Mouse (Mus musculus): ENCODE measurements around the gene Fam114a2. TPM values are rescaled to one million over a fixed set of nuclear protein-coding genes. Genes with fewer than 3 reads are reported as not detected.
A peak's percentile ranks its signal among the peaks of the same experiment; 100 is the strongest.

The Fam114a2 gene
- total RNA-seq, 4 experiments from 2014 or later = 32.9 to 47.7 (median 37.5) TPM

- no peak for DNase-seq (ENCODE audit: low spot score in 2 of 2)
Observed at GRCm38 (mm10) chr11:57521206-57521605, 2.8 kb upstream of the Fam114a2 start.

GRCm38 (mm10) chr11:57519304-57519703 lies 887 bp upstream of the Fam114a2 start:
- no peak for DNase-seq (ENCODE audit: low spot score in 2 of 2)

DNA sequence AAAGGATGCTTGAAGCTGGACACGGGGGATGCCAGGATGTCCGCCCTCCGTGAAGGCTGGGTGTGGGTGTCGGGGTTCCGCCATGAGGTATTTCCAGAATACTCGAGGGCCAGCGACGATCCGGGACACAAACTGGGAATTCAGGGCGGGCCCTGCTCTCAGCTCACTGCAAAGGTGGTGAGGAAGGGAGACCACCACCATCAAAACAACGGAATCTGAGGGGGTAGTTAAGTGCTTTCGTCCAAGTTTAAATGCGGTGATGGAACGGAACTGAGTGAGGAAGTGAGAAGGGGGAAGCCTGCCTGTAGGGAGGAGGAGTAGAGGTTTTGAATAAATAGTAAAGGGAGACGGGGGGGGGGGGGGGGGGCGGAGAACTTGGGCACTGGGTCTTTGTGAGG lies 333 bp upstream of the Fam114a2 start:
- no peak for DNase-seq (ENCODE audit: low spot score in 2 of 2)

DNA sequence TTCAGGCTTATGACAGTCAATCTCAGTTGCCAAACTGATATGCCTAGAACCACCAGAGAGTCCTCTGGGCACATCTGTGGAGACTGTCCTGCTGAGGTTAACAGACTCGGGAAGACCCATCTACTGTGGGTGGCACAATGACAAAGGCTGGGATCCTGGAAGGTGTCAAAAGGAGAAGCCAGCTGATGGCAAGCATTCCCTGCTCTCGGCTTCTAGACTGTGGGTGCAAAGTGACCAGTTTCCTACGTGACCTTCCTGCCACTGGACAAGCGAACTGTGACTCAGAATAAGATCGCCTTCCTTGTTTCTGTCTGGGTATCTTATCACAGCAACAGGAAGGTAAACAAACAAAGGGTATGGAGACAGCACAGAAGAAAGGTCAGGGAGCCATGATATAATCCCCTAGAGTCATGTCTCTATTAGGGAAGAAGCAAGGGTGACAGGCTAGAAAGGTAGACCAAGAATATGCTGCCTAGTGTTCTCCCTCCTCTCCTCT lies 1.4 kb downstream of the Fam114a2 start:
- DNase-seq (ENCODE audit: low spot score in 2 of 2) = no peak

- DNase-seq (ENCODE audit: low spot score in 2 of 2) = no peak
Observed at GRCm38 (mm10) chr11:57515218-57515617, 3.2 kb downstream of the Fam114a2 start.

DNA sequence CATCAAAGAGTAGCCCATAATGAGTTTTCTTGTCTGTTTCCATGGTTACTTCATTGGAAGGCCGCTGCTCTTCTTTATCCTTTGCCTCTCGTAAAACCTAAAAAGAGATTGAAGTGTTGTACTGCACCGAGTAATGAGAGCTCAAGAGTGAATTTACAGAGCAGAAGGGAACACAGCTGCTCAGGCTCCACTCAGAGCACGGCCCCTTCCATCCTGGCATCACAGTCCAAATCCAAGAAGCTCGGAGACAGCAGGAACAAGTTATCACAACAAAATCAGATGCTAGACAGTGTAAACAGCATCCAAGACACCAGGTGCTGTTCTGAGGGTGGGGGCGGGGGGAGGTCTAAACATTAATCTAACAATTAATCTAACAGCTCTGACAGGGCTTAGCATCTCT lies 11.5 kb downstream of the Fam114a2 start:
- peak; percentile 35 to 40 for DNase-seq (ENCODE audit: low spot score in 2 of 2)

- DNase-seq (ENCODE audit: low spot score in 2 of 2) = no peak
Observed at GRCm38 (mm10) chr11:57503155-57503554, 15.3 kb downstream of the Fam114a2 start.

DNA sequence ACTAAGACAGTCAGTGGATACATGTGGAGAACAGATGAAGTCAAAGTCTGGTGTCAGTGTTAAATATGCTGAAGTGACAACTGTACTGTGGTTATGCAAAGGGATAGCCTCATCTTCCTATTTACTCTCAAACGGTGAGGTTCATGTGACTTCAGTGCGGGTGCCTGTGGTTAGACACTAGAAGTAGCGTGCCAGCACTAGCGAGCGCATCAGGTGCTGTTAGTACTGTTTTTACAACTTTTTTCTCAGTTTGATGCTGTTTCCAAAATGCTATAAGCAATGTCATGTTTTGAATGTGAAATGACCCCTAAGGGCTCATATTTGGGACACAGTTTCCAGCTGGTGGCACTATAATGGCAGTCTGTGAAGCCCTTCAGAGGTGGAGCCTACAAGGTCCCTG lies 20.2 kb downstream of the Fam114a2 start:
- no peak for DNase-seq (ENCODE audit: low spot score in 2 of 2)

DNA sequence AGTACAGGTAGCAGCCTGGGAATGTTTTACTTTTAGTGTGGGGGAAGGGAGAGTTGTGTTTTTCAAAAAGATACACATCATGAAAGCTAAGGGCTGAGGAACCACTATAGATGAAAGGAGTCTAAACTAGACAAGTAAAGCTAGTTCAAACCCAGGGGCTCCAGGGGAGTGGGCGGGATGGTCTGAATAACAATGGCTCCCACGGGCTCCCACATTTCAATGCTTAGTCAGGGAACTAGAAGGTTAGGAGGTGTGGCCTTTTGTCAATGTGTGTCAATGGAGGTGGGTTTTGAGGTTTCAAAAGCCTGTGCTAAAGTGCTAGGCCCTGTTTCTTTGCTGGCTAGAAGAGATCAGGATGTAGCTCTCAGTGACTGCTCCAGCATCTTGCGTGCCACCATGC lies 20.7 kb downstream of the Fam114a2 start:
- DNase-seq (ENCODE audit: low spot score in 2 of 2) = no peak

DNA sequence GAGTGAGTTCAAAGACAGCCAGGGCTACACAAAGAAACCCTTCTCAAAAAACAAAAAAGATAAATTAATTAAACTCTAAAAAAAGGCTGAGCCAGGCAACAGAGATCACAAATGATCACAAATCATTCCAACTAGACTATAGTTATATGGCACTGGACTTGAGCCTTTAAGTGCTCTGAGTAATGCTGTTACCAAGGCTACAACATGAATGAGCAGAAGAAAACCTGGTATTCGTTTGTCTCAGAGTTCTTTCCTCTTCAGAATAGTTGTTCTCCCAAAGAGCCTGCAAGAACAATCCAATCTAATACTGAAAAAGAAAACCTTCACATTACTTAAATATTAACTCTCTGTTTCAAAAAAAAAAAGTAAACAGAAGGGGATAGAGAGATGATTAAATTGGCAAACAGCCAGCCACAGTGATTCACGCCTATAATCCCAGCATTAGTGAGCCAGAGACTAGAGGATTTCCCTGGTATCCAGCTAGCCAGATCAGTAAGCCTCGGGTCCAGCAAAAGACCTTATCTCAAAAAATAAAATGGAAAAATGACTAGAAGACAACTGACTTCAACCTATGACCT lies 21.9 kb downstream of the Fam114a2 start:
- DNase-seq (ENCODE audit: low spot score in 2 of 2) = no peak

- no peak for DNase-seq (ENCODE audit: low spot score in 2 of 2)
Observed at GRCm38 (mm10) chr11:57488436-57488835, 30.0 kb downstream of the Fam114a2 start.

DNA sequence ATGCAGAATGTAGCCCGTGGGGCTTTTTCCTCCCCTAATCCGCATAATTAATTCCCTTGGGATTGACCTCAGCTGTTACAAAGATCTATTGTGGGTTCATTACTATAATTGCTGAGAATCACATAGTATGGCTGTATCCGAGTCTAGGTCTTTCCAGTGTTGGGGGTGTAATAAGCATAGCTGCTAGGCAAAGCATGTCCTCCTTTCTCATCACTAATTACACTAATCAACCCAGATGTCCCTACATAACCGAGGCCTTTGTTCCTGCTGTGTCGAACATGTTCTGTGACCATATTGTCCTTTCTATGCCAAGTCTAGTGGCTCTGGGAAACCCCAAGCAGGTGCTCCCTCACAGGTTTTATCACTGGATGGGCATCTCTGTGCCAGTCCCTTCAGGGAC lies 40.3 kb downstream of the Fam114a2 start:
- DNase-seq (ENCODE audit: low spot score in 2 of 2) = no peak

GRCm38 (mm10) chr11:57475119-57475518 lies 43.3 kb downstream of the Fam114a2 start:
- DNase-seq (ENCODE audit: low spot score in 2 of 2) = peak in 1 of 2 experiments; percentile 67

GRCm38 (mm10) chr11:57474296-57474941 lies 44.0 kb downstream of the Fam114a2 start:
- DNase-seq (ENCODE audit: low spot score in 2 of 2) = peak; percentile 38 to 52

DNA sequence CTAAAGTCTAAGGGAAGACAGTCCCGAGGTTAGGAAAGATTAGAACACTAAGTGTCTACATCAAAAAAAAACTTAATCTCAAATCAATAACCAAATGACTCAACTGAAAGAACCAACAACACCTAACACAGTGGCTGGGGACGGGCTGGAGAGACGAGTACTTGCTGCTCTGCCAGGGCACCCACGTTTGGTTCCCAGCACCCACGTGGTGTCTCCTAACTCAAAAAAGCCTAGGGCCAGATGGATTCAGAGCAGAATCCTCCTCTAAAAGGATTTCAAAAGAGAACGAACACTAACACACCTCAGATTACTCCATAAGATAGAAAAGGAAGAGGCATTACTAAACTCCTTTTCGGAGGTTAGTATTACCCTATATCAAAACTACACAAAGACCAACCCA lies 47.4 kb downstream of the Fam114a2 start:
- DNase-seq (ENCODE audit: low spot score in 2 of 2) = no peak

GRCm38 (mm10) chr11:57470056-57470455 lies 48.4 kb downstream of the Fam114a2 start:
- DNase-seq (ENCODE audit: low spot score in 2 of 2) = no peak

GRCm38 (mm10) chr11:57468706-57469105 lies 49.7 kb downstream of the Fam114a2 start:
- DNase-seq (ENCODE audit: low spot score in 2 of 2) = no peak

DNA sequence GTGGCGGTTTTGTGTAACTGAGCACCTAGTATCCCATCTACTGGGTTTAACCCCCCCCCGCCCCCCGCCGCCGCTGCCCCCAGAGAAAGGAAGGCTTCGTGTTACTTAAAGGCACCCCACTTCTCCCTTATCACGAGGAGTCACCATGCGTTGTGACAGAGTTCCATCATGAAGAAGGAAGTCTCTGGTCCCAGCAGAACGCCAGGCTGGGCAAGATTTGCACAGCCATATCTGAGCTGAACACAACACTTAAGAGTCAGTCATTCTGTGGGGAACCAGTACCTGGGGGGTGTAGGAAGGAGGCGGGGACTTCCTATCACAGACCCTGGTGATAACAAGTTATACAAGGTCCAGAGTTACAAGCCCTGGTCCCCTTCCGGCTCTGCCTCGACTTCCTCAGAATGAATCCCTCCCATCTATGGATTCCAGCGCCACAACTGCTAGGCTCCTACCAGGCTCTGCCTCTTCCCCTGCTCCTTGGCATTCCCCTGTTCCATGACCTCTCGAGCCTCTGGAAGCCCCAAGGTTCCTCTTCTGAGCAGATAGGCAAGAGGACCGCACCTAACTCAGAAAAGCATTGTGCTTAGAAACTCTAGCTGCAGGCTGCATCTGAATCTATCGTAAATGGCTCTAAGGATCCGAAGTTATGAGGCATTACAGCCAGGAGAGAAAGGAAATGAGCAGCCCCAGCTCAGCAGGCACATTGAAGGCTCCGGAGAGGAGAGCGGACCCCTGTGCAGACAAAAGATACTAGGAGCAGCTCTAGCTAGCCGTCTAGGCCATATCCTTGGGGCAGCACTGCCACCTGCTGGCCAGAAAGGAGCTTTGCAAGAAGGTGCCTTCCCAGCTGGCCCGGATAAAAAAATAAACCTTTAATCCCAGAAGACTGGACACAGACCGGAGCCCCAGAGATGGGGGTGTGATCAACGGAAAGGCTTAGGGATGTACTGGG lies 51.0 kb downstream of the Fam114a2 start:
- peak; percentile 45 to 65 for DNase-seq (ENCODE audit: low spot score in 2 of 2)

DNA sequence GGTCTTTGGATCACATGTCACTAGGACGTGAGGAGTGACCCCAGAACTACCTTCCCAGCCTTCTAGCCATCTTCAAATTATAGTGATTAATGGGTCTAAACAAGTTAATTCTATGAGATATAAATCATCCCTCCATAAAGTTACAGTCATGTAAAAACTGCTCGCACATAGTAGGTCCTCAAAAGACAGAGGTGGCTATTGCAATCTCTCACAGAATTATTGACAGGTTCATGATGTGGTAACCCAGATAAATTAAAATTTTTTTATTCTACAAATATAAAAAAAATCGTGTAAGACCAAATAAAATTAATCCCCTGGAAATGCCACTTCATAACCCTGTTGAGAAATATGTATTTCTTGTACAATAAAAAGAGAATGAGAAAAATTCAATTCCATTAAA lies 52.6 kb downstream of the Fam114a2 start:
- DNase-seq (ENCODE audit: low spot score in 2 of 2) = no peak

DNA sequence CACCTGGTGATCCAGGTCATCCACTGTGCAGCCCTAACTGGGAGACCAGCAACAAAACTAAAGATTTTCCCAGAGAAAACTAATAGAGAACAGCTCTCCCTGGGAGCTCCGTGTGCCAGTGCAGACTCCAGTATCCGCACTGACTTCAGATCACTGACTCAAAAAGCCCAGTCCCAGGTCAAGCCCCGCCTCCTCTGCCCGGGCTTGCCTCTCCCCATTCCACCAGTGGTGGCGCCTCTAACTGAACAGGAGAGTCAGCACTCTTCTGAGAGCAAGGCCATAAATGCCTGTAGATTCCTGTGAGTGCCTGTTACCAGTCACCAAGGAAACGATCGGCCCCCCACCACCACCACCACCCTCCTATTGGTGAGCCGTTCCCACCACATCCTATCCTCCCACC lies 53.4 kb downstream of the Fam114a2 start:
- no peak for DNase-seq (ENCODE audit: low spot score in 2 of 2)

- DNase-seq (ENCODE audit: low spot score in 2 of 2) = no peak
Observed at GRCm38 (mm10) chr11:57459759-57460158, 58.7 kb downstream of the Fam114a2 start.

DNA sequence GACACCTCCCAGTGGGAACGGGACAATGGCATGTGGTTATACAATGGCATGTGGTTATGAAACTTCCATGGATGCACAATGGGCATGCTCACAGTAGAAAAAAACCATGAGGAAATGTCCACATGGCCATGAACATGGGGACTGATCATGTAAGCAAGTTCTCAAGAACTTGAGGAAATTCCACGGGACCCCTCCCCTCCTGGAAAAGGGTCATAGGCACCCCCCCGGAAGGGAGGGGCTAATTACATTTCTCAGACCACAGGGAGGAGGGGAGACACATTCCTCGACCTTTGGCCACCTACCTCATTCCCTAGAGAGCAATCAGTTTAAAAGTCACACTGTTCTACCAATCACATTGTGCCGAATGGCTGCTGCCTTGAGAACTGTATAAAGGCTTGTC lies 64.0 kb downstream of the Fam114a2 start:
- DNase-seq (ENCODE audit: low spot score in 2 of 2) = no peak

Measured in layer of hippocampus, adult 8-10 months (tissue).